Mouse (Mus musculus) mouse trophoblast stem cell (cell line): ENCODE measurements around the gene Sema4d.

Experiments used
- in situ Hi-C, 2 experiments: fragments of 300-500 bp; cut with MseI, MboI; formaldehyde crosslinking; loops; 2 replicates in 1 of 2; 3 replicates in 1 of 2; pipeline ENCODE4 v1.15.1; 2025

The Sema4d gene

GRCm38 (mm10) chr13:51778983-51779962 lies 14.3 kb downstream of the Sema4d start:
- in situ Hi-C loops, result no loop called here

- in situ Hi-C loops, result no loop called here
Observed at GRCm38 (mm10) chr13:51778351-51778982, 15.1 kb downstream of the Sema4d start.

- in situ Hi-C loops, result no loop called here
Observed at GRCm38 (mm10) chr13:51777738-51778274, 15.7 kb downstream of the Sema4d start.

- in situ Hi-C loops, result no loop called here
Observed at GRCm38 (mm10) chr13:51777048-51777737, 16.4 kb downstream of the Sema4d start.

- in situ Hi-C loops, result no loop called here
Observed at GRCm38 (mm10) chr13:51776160-51776737, 17.3 kb downstream of the Sema4d start.

GRCm38 (mm10) chr13:51771802-51772206 lies 21.7 kb downstream of the Sema4d start:
- in situ Hi-C loops, result no loop called here

GRCm38 (mm10) chr13:51770647-51771427 lies 22.7 kb downstream of the Sema4d start:
- in situ Hi-C loops, result no loop called here

- in situ Hi-C loops, result no loop called here
Observed at GRCm38 (mm10) chr13:51767991-51768761, 25.4 kb downstream of the Sema4d start.

- in situ Hi-C loops, result no loop called here
Observed at GRCm38 (mm10) chr13:51767513-51767912, 26.0 kb downstream of the Sema4d start.

- in situ Hi-C loops, result no loop called here
Observed at GRCm38 (mm10) chr13:51766756-51767155, 26.8 kb downstream of the Sema4d start.

- in situ Hi-C loops, result no loop called here
Observed at GRCm38 (mm10) chr13:51765369-51765768, 28.2 kb downstream of the Sema4d start.

- in situ Hi-C loops, result no loop called here
Observed at GRCm38 (mm10) chr13:51763019-51763698, 30.4 kb downstream of the Sema4d start.

- in situ Hi-C loops, result no loop called here
Observed at GRCm38 (mm10) chr13:51761186-51761813, 32.2 kb downstream of the Sema4d start.

- in situ Hi-C loops, result no loop called here
Observed at GRCm38 (mm10) chr13:51759256-51759987, 34.1 kb downstream of the Sema4d start.

- in situ Hi-C loops, result no loop called here
Observed at GRCm38 (mm10) chr13:51758428-51758827, 35.1 kb downstream of the Sema4d start.

- in situ Hi-C loops, result no loop called here
Observed at GRCm38 (mm10) chr13:51757099-51757498, 36.4 kb downstream of the Sema4d start.

- in situ Hi-C loops, result no loop called here
Observed at GRCm38 (mm10) chr13:51756563-51756962, 37.0 kb downstream of the Sema4d start.

GRCm38 (mm10) chr13:51756019-51756418 lies 37.5 kb downstream of the Sema4d start:
- in situ Hi-C loops, result no loop called here
